Mouse (Mus musculus): ENCODE results near the gene Fgfr2. TPM values are rescaled to one million over a fixed set of nuclear protein-coding genes. Genes with fewer than 3 reads are reported as not detected.
"Not testable (repeated sequence)": the region's sequence is repeated elsewhere in the genome, so short reads cannot be mapped to it uniquely, and the experiment has no call there.

Gene Fgfr2
- polyA plus RNA-seq, 1 experiment from 2014 or later: 39.4 TPM

GRCm38 (mm10) chr7:130535174-130535573, 2588.0 kb downstream of the Fgfr2 start:
- H3K9ac ChIP-seq (replicated peaks): no peak overlapping the region
- H3K27ac ChIP-seq: no peak overlapping the region
- H3K4me1 ChIP-seq (replicated peaks): peaks cover 3% of the 10 kb centered on the region; the same call in 1 of the 2 replicates
- WGBS: 91% methylated on average over 4 of the region's 4 CpGs
- peaks cover 61% of the 10 kb centered on the region for H3K36me3 ChIP-seq
- H3K4me2 ChIP-seq (replicated peaks): no peak overlapping the region
- H3K27me3 ChIP-seq: no peaks in the 10 kb centered on the region
- no peaks in the 10 kb centered on the region for H3K9me3 ChIP-seq
- H3K4me3 ChIP-seq (replicated peaks): no peak overlapping the region
- no peak for ATAC-seq

GRCm38 (mm10) chr7:130533316-130534260, 2589.6 kb downstream of the Fgfr2 start:
- peaks cover 3% of the 10 kb centered on the region; the same call in 1 of the 2 replicates for H3K4me1 ChIP-seq (replicated peaks)
- peak; percentile 80 for ATAC-seq
- H3K27me3 ChIP-seq: no peaks in the 10 kb centered on the region
- no peak overlapping the region for H3K4me3 ChIP-seq (replicated peaks)
- WGBS: 48% methylated on average over 24 of the region's 25 CpGs
- H3K9me3 ChIP-seq: no peaks in the 10 kb centered on the region
- H3K27ac ChIP-seq: no peak overlapping the region
- no peak overlapping the region for H3K9ac ChIP-seq (replicated peaks)
- H3K4me2 ChIP-seq (replicated peaks): no peak overlapping the region
- peaks cover 53% of the 10 kb centered on the region for H3K36me3 ChIP-seq

GRCm38 (mm10) chr7:130531138-130531537, 2592.0 kb downstream of the Fgfr2 start:
- WGBS: 97% methylated on average over 15 of the region's 15 CpGs
- H3K36me3 ChIP-seq: peaks cover 34% of the 10 kb centered on the region
- not testable (repeated sequence) for ATAC-seq

GRCm38 (mm10) chr7:130527306-130527705, 2595.8 kb downstream of the Fgfr2 start:
- H3K36me3 ChIP-seq: peaks cover 18% of the 10 kb centered on the region
- no peak for ATAC-seq

More at GRCm38 (mm10) chr7:130531138-130531537, 2592.0 kb downstream of the Fgfr2 start:
- not testable (repeated sequence) for H3K4me2 ChIP-seq (replicated peaks); H3K4me3 ChIP-seq (replicated peaks); H3K9me3 ChIP-seq; H3K27me3 ChIP-seq; H3K9ac ChIP-seq (replicated peaks); H3K4me1 ChIP-seq (replicated peaks); H3K27ac ChIP-seq

GRCm38 (mm10) chr7:130523451-130523850, 2599.7 kb downstream of the Fgfr2 start:
- H3K36me3 ChIP-seq: no peaks in the 10 kb centered on the region
- ATAC-seq: no peak
- H3K27ac ChIP-seq: no peak overlapping the region
- H3K4me1 ChIP-seq (replicated peaks): peaks cover 3% of the 10 kb centered on the region
- H3K9me3 ChIP-seq: no peaks in the 10 kb centered on the region
- WGBS: 95% methylated on average over 8 of the region's 8 CpGs
- no peak overlapping the region for H3K4me2 ChIP-seq (replicated peaks)
- no peak overlapping the region for H3K4me3 ChIP-seq (replicated peaks)
- no peak overlapping the region for H3K9ac ChIP-seq (replicated peaks)
- no peaks in the 10 kb centered on the region for H3K27me3 ChIP-seq

More at GRCm38 (mm10) chr7:130527306-130527705, 2595.8 kb downstream of the Fgfr2 start:
- Histone ChIP-seq H3K4me1 (replicated peaks) (no peaks in the 10 kb centered on the region), H3K9me3 (no peaks in the 10 kb centered on the region), H3K27ac (no peak overlapping the region), H3K9ac (replicated peaks) (no peak overlapping the region), H3K27me3 (no peaks in the 10 kb centered on the region), H3K4me2 (replicated peaks) (no peak overlapping the region), H3K4me3 (replicated peaks) (no peak overlapping the region)
- 90% methylated on average over 9 of the region's 9 CpGs for WGBS

GRCm38 (mm10) chr7:130520812-130521422, 2602.2 kb downstream of the Fgfr2 start:
- WGBS: 92% methylated on average over 14 of the region's 14 CpGs
- no peaks in the 10 kb centered on the region for H3K9me3 ChIP-seq
- no peak overlapping the region for H3K4me3 ChIP-seq (replicated peaks)
- H3K4me1 ChIP-seq (replicated peaks): peaks cover 24% of the 10 kb centered on the region
- no peak overlapping the region for H3K4me2 ChIP-seq (replicated peaks)
- no peak overlapping the region for H3K27ac ChIP-seq
- no peak overlapping the region for H3K9ac ChIP-seq (replicated peaks)
- no peaks in the 10 kb centered on the region for H3K36me3 ChIP-seq
- H3K27me3 ChIP-seq: no peaks in the 10 kb centered on the region
- ATAC-seq: no peak

GRCm38 (mm10) chr7:130520049-130520425, 2603.1 kb downstream of the Fgfr2 start, which contains the start of gene Ate1:
Ate1 (minus strand) TSS chr7:130520369.
- no peak for ATAC-seq
- Histone ChIP-seq H3K27me3 (no peaks in the 10 kb centered on the region), H3K36me3 (peaks cover 2% of the 10 kb centered on the region; the same call in 1 of the 2 replicates), H3K9me3 (no peaks in the 10 kb centered on the region), H3K9ac (replicated peaks) (peak within 1 kb of the TSS; percentile 94), H3K27ac (peak within 1 kb of the TSS; percentile 98), H3K4me3 (replicated peaks) (peak within 1 kb of the TSS; percentile 89), H3K4me2 (replicated peaks) (peak within 1 kb of the TSS; percentile 74), H3K4me1 (replicated peaks) (peaks cover 24% of the 10 kb centered on the region)
- 23% methylated on average over 19 of the region's 20 CpGs for WGBS

GRCm38 (mm10) chr7:130519096-130520048, 2603.8 kb downstream of the Fgfr2 start:
- Histone ChIP-seq H3K36me3 (peaks cover 6% of the 10 kb centered on the region; the same call in 1 of the 2 replicates), H3K9ac (replicated peaks) (peak overlapping the region; percentile 94), H3K4me3 (replicated peaks) (peak overlapping the region; percentile 89), H3K27ac (peak overlapping the region; percentile 98), H3K27me3 (no peaks in the 10 kb centered on the region), H3K4me1 (replicated peaks) (peaks cover 24% of the 10 kb centered on the region), H3K4me2 (replicated peaks) (peak overlapping the region; percentile 74), H3K9me3 (no peaks in the 10 kb centered on the region)
- WGBS: under 1% methylated on average over 82 of the region's 90 CpGs
- peak; percentile 97 for ATAC-seq

- peak overlapping the region; percentile 89 for H3K4me3 ChIP-seq (replicated peaks)
- peak overlapping the region; percentile 74 for H3K4me2 ChIP-seq (replicated peaks)
- peaks cover 24% of the 10 kb centered on the region for H3K4me1 ChIP-seq (replicated peaks)
- 46% methylated on average over 26 of the region's 26 CpGs for WGBS
- H3K27ac ChIP-seq: peak overlapping the region; percentile 98
- H3K27me3 ChIP-seq: no peaks in the 10 kb centered on the region
- peak overlapping the region; percentile 94 for H3K9ac ChIP-seq (replicated peaks)
- H3K36me3 ChIP-seq: peaks cover 10% of the 10 kb centered on the region
- no peaks in the 10 kb centered on the region for H3K9me3 ChIP-seq
- ATAC-seq: no peak
Observed at GRCm38 (mm10) chr7:130518213-130519095, 2604.7 kb downstream of the Fgfr2 start.

GRCm38 (mm10) chr7:130510243-130510642, 2612.9 kb downstream of the Fgfr2 start:
- no peaks in the 10 kb centered on the region for H3K27me3 ChIP-seq
- no peak overlapping the region for H3K9ac ChIP-seq (replicated peaks)
- H3K9me3 ChIP-seq: no peaks in the 10 kb centered on the region
- no peak overlapping the region for H3K27ac ChIP-seq
- no peak for ATAC-seq
- H3K36me3 ChIP-seq: peaks cover 66% of the 10 kb centered on the region
- no peak overlapping the region for H3K4me3 ChIP-seq (replicated peaks)
- H3K4me1 ChIP-seq (replicated peaks): no peaks in the 10 kb centered on the region
- 98% methylated on average over 5 of the region's 5 CpGs for WGBS
- H3K4me2 ChIP-seq (replicated peaks): no peak overlapping the region

Measured in midbrain, embryonic 13.5 days (tissue).